Mouse (Mus musculus): ENCODE results near the gene Spaar.

The Spaar gene

DNA sequence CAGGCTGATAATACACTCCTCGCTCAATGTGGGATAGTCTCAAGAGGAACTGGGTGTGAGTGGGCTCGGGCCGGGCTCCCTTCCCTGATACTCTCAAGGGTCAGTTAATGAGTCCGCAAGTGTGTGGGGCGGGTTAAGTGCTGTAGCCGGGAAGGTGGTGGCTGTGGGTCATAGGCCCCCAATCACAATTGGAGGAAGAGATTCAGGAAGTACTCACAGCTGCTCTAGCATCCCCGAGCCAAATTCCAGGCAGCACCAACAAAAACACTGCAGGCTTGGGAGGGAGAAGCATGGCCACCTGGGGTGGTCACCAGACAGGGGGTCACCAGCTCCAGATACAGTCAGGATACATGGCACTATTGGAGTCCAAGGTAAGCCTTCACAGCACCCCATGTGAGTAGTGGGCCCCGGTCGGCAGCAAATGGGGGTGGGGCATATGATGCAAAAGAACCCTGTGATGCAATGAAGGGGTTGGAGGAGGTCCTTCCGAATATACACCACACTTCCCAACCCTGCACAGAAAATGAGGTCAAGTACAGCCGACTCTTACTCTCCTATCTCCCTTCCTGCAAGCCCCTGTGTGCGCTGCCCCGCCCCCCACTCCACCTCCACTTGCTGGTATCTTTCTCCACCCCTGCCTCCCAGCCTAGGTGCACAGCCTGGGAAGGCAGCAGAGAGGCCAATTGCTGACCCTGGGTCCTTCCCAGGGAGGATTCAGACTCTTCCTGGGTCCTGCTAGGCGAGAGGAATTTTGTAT is at the start of gene Spaar:
TSS of gene Spaar (plus strand) at position 241 of the 757 bp plus-strand sequence.
- DNase-seq (ENCODE audit: low spot score in 2 of 2) = no peak

DNA sequence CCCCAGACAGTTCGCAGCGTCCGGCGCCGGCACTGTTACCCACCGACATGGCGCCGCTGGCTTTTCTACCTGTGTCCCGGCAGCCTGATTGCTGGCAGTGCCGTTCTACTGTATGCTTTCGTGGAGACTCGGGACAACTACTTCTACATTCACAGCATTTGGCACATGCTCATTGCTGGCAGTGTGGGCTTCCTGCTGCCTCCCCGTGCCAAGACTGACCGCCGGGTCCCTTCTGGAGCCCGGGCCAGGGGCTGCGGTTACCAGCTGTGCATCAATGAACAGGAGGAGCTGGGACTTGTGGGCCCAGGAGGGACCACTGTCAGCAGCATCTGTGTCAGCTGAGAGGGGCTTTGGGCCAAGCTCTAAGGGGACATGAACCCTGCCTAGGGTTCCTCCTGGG is 39.8 kb upstream of the Spaar start:
- DNase-seq (ENCODE audit: low spot score in 2 of 2) = no peak

DNA sequence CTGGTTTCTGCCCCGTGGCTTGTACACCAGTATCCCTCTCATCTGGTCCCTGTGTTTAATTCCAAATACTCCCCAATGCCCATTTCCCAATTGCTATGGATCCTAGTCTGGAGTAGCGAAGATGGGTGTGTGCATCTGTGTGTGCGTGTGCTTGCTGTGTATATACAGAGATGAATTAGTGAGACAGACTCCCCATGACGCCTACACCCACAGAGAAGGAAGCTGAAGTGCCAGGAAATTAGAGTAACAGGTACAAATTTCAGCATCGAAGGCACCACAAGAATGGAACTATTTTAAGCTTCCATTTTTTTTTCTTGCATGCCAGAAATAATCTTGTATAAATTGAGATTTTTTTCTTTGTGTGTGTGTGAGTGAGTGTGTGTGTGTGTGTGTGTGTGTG is 38.8 kb upstream of the Spaar start:
- no peak for DNase-seq (ENCODE audit: low spot score in 2 of 2)

DNA sequence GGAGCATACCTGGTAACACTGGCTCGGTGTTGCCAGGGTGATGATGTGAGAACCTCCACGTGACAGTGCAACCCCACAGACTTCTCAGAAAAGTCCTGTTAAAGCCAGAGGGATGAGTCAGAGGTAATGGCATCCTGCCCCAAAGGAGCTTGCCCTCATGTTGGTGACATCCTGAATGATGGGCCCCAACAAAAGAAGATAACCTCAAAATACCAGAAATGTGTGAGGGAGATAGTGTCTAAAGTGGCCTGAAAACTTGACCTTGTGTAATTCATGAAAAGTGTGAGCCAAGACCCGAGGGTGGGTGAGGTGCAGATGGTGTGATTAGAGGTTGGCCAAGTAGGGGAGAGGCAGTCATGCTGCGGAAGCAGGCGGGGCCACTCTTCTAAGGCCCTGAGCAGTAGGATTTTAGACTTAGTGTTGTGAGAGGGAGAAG is 36.0 kb upstream of the Spaar start:
- no peak for DNase-seq (ENCODE audit: low spot score in 2 of 2)

DNA sequence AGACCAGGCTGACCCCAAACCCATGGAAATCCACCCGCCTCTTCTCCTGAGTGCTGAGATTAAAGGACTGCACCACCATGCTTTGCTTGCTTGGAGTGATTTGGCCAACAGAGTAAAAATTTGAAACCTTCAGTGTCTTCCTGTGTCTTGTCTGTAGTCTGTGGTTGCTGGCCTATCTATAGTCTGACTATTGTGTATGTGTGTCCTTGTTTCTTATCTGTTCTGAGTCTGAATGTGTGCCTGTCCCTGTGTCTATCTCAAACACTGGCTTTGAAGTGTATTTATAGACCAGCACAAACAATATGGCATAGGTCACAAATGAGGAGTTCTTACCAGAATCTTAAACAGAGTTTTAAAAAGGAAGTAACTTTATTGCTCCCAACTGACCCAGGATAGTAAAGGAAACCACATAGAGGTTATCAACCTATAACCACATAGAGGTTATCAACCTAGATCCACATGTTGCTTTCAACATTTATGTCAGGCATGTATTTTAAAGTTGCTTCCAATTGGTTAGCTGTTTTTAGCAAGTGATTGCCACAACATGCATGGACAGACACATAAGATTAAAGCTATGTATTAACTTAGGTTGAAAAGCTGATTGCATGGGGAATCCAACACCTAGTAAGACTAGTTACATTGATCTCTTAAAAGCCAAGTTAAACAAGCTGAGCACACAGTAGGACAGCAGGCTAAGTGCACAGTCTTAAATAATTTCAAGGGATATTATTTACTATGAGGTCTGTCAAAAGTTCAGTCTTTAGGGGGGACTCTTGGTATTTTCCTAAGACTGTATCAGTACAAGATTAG is 35.2 kb upstream of the Spaar start:
- no peak for DNase-seq (ENCODE audit: low spot score in 2 of 2)

DNA sequence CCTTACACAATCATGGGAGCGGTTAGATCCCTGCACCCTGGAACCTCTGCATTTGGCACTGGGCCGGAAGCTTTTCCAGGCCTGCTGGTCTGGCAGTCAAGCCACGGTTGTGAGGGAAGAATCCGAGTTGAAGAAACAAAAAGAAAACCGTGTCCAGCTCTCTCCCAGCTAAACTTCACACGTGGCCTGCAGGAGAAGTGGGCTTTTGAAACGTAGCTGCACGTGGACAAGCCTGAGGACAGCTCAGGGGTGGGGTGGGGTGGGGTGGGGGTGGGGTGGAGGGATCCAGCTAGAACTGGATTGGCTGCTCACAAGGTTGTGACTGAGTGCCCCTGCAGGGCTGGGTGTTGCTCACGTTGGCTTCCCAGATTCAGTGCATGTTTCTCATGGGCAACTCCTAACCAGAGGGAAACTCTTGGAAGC is 34.6 kb upstream of the Spaar start:
- no peak for DNase-seq (ENCODE audit: low spot score in 2 of 2)

DNA sequence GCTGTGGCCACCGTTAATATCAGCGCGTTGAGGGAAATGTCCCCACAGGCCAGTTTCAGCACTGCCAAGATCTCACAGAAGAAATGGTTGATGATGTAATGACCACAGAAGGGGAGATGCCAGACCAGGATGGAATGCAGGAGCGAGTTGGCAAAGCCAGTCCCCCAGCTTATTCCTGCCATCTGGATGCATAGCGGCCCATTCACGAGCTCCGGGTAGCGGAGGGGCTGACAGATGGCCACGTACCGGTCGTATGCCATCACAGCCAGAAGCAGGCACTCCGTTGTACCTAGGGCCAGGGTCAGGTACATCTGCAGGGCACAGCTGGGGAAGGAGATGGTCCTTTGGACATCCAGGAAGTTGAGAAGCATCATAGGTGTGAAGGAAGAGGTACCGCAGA is 33.3 kb upstream of the Spaar start:
- no peak for DNase-seq (ENCODE audit: low spot score in 2 of 2)

DNA sequence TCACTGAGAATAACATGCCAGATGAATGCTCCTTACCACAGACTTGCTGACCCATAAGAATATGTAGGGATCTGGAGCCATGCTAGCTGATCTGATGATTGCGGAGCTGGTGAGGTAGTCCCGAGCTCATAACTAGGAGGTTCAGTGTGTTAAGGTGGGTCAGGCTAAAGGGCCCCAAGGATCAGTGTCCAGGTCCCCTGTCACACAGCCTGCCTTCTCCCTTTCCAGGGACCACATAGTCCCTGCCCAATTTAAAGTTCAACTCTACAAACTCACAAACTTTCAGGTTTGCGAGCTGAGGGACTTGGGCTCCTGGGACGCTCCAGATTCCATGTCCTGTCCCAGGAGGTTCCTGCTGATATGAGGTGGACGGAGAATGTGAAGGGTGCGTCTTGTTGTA is 29.1 kb upstream of the Spaar start, which contains the start of gene Olfr70:
TSS of gene Olfr70 (minus strand) at position 101 of the 400 bp plus-strand sequence.
- DNase-seq (ENCODE audit: low spot score in 2 of 2) = no peak

DNA sequence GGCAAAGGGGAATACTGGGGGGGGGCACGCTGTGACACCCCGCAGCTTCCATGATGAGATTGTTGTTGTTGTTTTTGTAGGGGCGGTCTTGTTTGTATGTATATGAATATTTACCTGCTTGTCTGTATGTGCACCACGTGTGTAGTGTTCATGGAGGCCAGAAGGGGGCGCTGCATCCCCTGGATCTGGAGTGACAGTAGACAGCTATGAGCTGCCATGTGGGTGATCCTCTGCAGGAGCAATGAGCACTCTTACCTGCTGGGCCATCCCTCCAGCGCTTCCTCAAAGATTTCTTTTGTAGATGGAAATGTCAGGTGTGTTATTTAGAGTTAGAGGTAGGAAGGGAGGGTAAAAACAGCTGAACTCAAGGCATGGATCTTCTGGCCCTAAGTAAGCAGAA is 26.4 kb upstream of the Spaar start:
- DNase-seq (ENCODE audit: low spot score in 2 of 2) = no peak

DNA sequence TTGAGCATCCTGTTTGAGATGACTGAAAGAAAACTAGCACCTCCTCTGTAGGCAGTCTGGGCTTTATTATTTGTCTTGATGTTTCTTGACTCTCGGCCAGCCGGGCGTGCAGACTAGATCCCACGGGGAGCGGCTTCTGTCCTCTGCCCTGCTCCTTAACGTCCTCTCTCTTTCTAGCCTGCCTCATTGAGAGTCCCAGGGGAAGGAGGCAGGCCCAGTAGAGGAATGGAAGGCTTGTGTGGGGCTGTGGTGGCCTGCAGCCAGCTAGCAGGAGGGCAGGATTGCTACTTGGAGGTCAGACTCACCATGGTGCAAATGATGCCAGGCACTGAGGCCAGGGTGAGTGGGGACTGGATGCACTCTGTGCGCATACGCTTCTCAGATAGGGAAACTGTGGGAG is 26.0 kb upstream of the Spaar start:
- DNase-seq (ENCODE audit: low spot score in 2 of 2) = no peak

DNA sequence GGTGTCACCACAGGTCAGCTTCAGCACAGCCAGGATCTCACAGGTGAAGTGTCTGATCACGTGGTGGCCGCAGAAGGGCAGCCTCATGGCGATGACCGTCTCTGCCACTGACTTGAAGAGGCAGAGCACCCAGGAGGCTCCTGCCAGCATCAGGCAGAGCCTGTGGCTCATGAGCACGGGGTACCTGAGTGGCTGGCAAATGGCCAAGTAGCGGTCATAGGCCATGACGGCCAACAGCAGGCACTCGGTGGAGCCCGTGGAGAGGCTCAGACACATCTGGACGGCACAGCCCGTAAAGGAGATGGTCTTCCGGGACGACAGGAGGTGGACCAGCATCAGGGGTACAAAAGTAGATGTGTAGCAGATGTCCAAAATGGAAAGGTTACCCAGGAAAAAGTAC is 23.8 kb upstream of the Spaar start:
- DNase-seq (ENCODE audit: low spot score in 2 of 2) = no peak

DNA sequence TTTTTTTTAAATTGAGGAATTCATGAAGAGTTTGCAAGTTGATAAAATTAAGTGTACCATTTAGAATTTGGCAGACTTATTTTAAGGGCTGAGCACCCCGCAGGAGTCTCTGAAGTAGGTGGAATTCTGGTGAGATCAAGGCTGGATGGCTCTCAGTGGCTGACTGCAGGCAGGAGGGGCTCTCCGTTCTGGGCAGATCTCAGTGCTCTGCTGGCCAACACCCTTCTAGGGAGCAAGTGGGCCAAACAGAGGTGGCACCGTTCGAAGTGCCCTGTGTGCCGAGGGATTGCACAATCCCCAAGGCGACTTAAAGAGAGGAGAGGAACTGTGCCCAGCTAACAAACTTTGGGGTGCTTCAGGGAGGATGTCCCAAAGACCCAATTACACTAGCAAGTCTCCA is 20.0 kb upstream of the Spaar start, which contains the start of gene Olfr71:
TSS of gene Olfr71 (minus strand) at position 387 of the 400 bp plus-strand sequence.
- DNase-seq (ENCODE audit: low spot score in 2 of 2) = no peak

DNA sequence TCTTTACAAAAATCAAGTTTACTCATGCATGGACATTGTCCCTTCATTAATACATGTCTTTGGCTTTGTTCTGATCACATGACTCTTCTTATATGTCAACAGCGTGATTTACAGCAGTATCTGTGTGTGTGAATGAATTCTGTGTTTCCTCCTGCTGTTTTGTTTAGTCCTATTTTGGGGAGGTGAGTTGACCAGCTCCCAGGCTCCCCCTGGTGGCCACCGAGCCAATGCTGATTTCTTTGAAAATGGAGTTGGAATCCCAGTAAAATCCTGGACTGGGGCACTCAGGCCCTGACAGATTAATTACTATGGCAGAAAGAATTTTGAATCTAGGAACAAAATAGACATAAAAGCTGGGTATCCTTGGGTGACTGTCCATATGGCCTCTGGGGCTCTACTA is 18.0 kb upstream of the Spaar start:
- peak; percentile 84 to 87 for DNase-seq (ENCODE audit: low spot score in 2 of 2)

DNA sequence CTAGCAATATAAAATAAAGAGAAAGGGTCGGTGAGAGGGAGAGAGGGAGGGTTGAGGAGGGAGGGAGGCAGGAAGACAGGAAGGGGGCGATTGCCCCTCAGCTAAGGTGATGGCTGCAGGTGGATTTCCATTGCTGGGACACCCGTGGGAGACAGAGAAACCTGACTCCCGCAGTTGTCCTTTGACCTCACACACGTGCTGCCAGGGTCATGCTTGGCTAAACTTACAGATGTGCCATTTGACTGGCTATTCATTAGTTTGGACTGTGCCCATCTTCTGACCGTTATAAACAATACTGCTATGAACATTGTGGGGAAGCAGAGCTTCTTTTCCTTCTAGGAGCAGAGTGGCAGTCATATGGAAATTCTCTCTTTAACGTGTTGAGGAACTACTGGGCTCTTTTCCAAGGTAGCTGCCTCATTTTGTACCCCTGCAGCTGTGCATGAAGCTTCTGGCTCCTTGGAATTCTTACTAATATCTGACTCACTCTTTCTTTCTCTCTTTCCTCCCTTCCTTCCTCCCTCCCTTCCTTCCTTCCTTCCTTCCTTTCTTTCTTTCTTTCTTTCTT is 16.1 kb upstream of the Spaar start:
- peak in 1 of 2 experiments; percentile 29 for DNase-seq (ENCODE audit: low spot score in 2 of 2)

DNA sequence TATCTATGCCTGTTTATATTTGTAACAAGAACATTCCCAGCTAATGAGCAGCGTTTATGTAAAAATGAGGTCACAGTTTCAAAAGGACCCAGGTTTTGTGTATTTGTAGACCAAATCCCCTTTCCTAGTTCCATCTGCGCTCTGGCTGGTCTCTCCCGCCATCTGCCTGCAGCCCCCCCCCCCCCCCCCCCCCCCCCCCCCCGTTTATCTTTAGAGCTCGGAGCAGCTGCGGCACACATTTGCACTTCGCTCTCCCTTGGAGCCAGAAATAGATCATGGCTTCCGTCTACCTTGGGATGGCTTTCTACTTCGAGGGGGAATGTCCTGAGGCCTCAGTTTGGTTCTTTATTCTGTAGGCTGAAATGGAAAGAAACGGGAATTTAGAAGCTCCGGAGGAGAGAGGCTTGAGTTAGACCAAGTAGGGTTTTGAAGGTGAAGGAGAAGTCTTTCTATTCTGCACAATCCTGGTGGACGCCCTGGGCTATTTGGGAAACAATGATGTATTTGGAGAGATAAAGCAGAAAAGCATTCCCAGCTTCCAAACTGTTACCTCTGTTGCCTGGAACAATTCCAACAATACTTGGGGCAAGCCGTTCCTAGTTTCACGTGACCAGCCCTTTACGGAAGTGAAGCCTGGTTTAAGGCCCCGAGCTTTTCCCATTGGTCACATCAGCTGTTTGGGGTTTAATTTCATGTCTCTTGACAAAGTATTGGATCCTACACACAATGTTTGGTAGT is 9.2 kb upstream of the Spaar start:
- DNase-seq (ENCODE audit: low spot score in 2 of 2) = no peak

DNA sequence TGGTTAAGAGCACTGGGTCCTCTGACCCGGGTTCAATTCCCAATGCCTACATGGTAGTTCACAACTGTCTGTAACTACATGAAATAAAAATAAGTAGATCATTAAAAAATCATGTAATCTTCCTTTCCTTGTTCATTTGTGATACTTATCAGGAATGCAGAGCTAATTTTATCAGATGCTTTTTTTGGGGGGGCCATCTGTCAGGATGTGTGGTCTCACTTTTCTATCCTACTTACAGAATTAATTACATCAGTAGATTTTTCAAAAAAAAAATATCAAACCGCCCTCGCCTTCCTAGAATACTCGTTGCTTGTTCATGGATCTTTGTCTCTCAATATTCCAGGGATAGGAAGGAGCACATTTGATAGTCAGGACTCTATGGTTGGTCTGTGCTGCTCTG is 7.6 kb upstream of the Spaar start:
- peak in 1 of 2 experiments; percentile 26 for DNase-seq (ENCODE audit: low spot score in 2 of 2)

DNA sequence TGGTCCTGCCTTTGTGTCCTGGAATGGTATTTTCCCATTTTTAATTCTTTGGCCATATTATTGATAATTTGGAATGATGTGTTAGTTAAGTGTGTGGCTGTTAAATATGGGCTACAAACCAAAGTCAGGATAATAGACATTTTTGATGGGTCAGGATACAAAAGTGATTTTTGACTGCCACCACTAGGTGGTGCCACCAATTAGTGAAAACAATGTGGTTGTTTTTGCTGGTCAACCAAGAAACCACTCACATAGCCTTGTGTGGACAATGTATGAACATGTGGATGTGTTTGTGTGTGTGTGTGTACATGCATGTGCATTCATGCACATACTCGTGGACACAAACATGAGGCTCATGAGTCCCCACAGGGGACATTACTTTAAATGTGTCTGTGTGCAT is 5.1 kb upstream of the Spaar start:
- DNase-seq (ENCODE audit: low spot score in 2 of 2) = peak in 1 of 2 experiments; percentile 31

DNA sequence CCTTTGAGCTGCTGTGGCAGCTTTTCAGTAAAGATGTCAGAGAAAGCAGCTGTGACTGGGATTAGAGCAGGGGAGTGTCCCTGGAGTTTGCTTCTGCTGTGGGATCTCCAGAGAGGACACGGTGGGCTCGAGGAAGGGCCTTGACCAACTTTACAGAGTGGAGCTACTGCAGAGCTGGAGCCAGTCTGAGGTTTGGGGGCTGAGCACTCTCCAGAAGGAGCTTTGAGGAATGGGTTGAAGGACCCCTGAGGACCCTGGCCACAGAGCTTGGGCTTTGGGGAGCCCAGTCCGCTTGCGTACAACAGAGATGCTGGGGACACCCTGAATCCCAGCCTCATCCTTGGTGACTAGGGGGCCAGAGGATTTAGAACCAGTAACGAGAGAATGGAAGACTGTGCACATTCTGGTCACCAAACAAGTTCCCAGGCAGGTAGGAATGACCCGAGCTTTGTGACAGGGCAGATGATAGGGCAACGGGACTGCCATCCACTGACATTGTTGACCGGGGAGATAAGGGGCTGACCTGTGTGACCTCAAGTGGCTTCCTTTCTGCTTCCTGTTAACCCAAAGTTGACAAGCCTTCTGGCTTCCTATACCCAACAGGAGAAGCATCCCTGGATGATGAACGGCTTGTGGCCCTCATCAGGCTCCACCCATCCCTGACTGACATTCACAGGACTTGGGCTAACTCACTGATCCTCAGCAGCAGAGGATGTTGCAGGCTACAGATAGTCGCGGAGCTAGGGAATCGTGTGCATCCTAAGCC is 3.4 kb upstream of the Spaar start:
- DNase-seq (ENCODE audit: low spot score in 2 of 2) = no peak

DNA sequence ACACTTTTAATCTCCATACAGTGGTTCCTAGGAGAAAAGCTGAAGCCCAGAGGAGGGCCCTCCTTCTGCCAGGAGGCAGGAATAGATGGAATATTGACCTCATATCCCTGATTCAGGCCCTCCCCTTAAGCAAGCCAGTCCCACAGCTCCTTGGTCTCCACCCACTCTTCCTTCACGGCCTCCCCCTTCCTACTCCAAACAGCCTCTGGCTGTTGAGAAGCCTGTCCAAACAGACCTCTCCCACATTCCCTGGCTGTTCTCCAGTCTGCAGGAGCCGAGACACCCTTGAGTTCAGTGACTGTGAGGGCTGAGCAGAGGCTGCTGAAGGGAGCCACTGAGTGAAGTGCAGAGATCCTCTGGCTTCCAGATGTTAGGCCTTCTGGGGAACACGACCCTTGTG is 2.8 kb upstream of the Spaar start, which contains the start of gene Hrct1:
TSS of gene Hrct1 (plus strand) at position 194 of the 400 bp plus-strand sequence.
- peak; percentile 35 to 40 for DNase-seq (ENCODE audit: low spot score in 2 of 2)

DNA sequence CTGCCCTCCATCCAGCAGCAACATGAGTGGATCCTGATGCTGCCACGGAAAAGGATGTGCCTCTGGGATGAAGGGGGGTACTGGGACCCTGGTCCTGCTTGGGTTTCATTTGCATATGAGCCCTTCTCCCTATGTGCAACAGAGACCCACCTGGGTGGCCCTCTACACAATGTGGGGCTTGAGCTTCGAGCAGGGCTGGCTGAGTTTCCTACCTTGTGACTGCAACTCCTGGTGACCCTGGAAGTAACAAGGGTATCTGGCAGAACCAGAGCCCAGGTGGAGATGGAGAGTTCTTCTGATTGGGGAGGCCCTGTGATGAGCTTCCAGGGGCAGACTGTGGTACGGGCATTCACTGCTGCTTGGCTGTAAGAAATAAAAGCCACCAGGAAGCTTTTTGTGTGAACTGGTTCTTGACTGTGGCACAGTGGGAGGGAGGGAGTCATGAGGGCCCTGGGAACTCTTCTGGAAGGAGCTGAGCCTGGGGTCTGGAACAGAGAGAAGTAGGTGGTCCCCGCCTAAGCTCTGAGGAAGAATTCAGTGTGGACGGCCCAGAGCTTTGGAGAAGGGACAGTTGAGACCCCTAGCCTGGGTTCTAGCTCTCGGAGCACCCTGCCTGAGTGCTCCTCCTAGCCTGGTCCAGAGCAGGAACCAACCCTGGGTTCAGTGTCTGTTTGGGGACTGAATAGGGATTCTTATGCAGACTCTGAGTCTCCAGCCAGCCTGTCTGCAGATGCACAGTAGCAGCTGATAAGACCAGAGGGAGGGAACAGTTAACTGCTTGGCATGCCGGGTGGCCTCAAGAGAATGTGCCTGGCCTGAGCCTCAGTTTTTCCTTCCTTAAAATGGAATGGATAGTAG is 1.9 kb upstream of the Spaar start:
- DNase-seq (ENCODE audit: low spot score in 2 of 2) = no peak

Measured in right cerebral cortex, adult 2 months (tissue).